Mouse (Mus musculus) mesoderm, embryonic 11.5 days (tissue): ENCODE data around the gene Agpat4.
A peak's percentile ranks its signal among the peaks of the same experiment; 100 is the strongest.

Source experiments
- DNase-seq: peaks from one replicate; pipeline ENCODE4 v3.0.0-alpha.2; 2012; ENCODE audit warnings: low read depth, low spot score

Gene Agpat4

GRCm38 (mm10) chr17:12118561-12118925 is at the start of gene Agpat4:
Gene Agpat4 (plus strand): TSS chr17:12118704.
- DNase-seq = peak; percentile 75

- peak; percentile 21 for DNase-seq
Observed at GRCm38 (mm10) chr17:12076816-12077215, 41.7 kb upstream of the Agpat4 start.

- DNase-seq = no peak
Observed at GRCm38 (mm10) chr17:12080656-12081495, 37.6 kb upstream of the Agpat4 start.

- no peak for DNase-seq
Observed at GRCm38 (mm10) chr17:12082201-12082600, 36.3 kb upstream of the Agpat4 start.

GRCm38 (mm10) chr17:12090261-12090927 is 28.1 kb upstream of the Agpat4 start:
- no peak for DNase-seq

- no peak for DNase-seq
Observed at GRCm38 (mm10) chr17:12092901-12093564, 25.5 kb upstream of the Agpat4 start.

- DNase-seq = no peak
Observed at GRCm38 (mm10) chr17:12094016-12094415, 24.5 kb upstream of the Agpat4 start.

- no peak for DNase-seq
Observed at GRCm38 (mm10) chr17:12094827-12095590, 23.5 kb upstream of the Agpat4 start.

- DNase-seq = no peak
Observed at GRCm38 (mm10) chr17:12099415-12099814, 19.1 kb upstream of the Agpat4 start.

GRCm38 (mm10) chr17:12102326-12102725 is 16.2 kb upstream of the Agpat4 start:
- no peak for DNase-seq

- DNase-seq = no peak
Observed at GRCm38 (mm10) chr17:12103781-12104180, 14.7 kb upstream of the Agpat4 start.

- DNase-seq = no peak
Observed at GRCm38 (mm10) chr17:12104245-12104644, 14.3 kb upstream of the Agpat4 start.

- DNase-seq = no peak
Observed at GRCm38 (mm10) chr17:12104690-12105089, 13.8 kb upstream of the Agpat4 start.

GRCm38 (mm10) chr17:12106255-12106654 is 12.2 kb upstream of the Agpat4 start:
- peak; percentile 13 for DNase-seq

- DNase-seq = no peak
Observed at GRCm38 (mm10) chr17:12113626-12114025, 4.9 kb upstream of the Agpat4 start.

- no peak for DNase-seq
Observed at GRCm38 (mm10) chr17:12115086-12115485, 3.4 kb upstream of the Agpat4 start.

GRCm38 (mm10) chr17:12118131-12118530 is 373 bp upstream of the Agpat4 start:
- peak; percentile 13 for DNase-seq

- DNase-seq = peak; percentile 94
Observed at GRCm38 (mm10) chr17:12118926-12119641, 580 bp downstream of the Agpat4 start.

GRCm38 (mm10) chr17:12119675-12120074 is 1.2 kb downstream of the Agpat4 start:
- peak; percentile 77 for DNase-seq

- no peak for DNase-seq
Observed at GRCm38 (mm10) chr17:12120268-12120667, 1.8 kb downstream of the Agpat4 start.

GRCm38 (mm10) chr17:12121226-12121794 is 2.8 kb downstream of the Agpat4 start:
- no peak for DNase-seq
